Mouse (Mus musculus) limb, embryonic 14.5 days (tissue): ENCODE data around the gene Hba-a1. TPM values are rescaled to one million over a fixed set of nuclear protein-coding genes. Genes with fewer than 3 reads are reported as not detected.
A peak's percentile ranks its signal among the peaks of the same experiment; 100 is the strongest.

Source experiments
- ATAC-seq: fragments of 200-750 bp; cut with Nextera tagmentation; 2 replicates; pipeline ENCODE4 v1.8.0; 2017; ENCODE audit warnings: low read depth, moderate number of reproducible peaks, moderate TSS enrichment; ENCODE audit not compliant: low FRiP score
- DNase-seq: peaks from one replicate; pipeline ENCODE4 v3.0.0-alpha.2; 2015; ENCODE audit warnings: low spot score
- H3K27ac ChIP-seq: fragments of 300-500 bp; sonication (generic); replicated peaks from 2 replicates; pipeline ENCODE4 v1.5.1; 2014; ENCODE audit warnings: low read depth, mild to moderate bottlenecking, low read length, moderate library complexity, mixed read lengths
- H3K27me3 ChIP-seq: fragments of 300-500 bp; sonication (generic); 2 replicates; pipeline ENCODE4 v1.6.1; 2014; ENCODE audit warnings: low read length, mixed read lengths; ENCODE audit not compliant: control insufficient read depth, insufficient read depth
- H3K36me3 ChIP-seq: fragments of 300-500 bp; sonication (generic); 2 replicates; pipeline ENCODE4 v1.6.1; 2014; ENCODE audit warnings: mild to moderate bottlenecking, low read length, moderate library complexity, mixed read lengths; ENCODE audit not compliant: control insufficient read depth, insufficient read depth
- H3K4me1 ChIP-seq: fragments of 300-500 bp; sonication (generic); 2 replicates; pipeline ENCODE4 v1.6.1; 2014; ENCODE audit warnings: antibody characterized with exemption, low read length, mixed read lengths; ENCODE audit not compliant: control insufficient read depth, insufficient read depth
- H3K4me2 ChIP-seq: fragments of 300-500 bp; sonication (generic); replicated peaks from 2 replicates; pipeline ENCODE4 v1.6.1; 2014; ENCODE audit warnings: low read depth, mild to moderate bottlenecking, low read length, moderate library complexity; ENCODE audit not compliant: severe bottlenecking
- H3K4me3 ChIP-seq: fragments of 300-500 bp; sonication (generic); replicated peaks from 2 replicates; pipeline ENCODE4 v1.5.1; 2014; ENCODE audit warnings: low read length
- H3K9ac ChIP-seq: fragments of 300-500 bp; sonication (generic); 2 replicates; pipeline ENCODE4 v1.6.1; 2014; ENCODE audit warnings: mild to moderate bottlenecking, low read depth, low read length, moderate library complexity; ENCODE audit not compliant: severe bottlenecking
- H3K9me3 ChIP-seq: fragments of 300-500 bp; sonication (generic); 2 replicates; pipeline ENCODE4 v1.6.1; 2016; ENCODE audit warnings: low read length; ENCODE audit not compliant: control insufficient read depth
- POLR2A ChIP-seq: fragments of 200-500 bp; IDR thresholded peaks from 2 replicates; pipeline ENCODE4 v1.8.0; 2012; ENCODE audit warnings: inconsistent platforms, mild to moderate bottlenecking, moderate library complexity, borderline replicate concordance; ENCODE audit not compliant: insufficient read depth, insufficient read length; ENCODE audit errors: extremely low read depth
- WGBS: fragments of 180-500 bp; shearing (Covaris S2); extraction: QIAGEN DNeasy Blood & Tissue Kit; methylation state at CpG from one replicate; pipeline ENCODE4 v1.1.7; 2014; 5-methylcytosine and 5-hydroxymethylcytosine counted together
- polyA plus RNA-seq, 2 experiments: library from polyadenylated mRNA; depleted of rRNA in 1 of 2; stranded (reverse) in 1 of 2; unstranded in 1 of 2; fragments of >200 nt; fragmentation: Nextera tagmentation in 1 of 2; extraction: Ambion mirVana in 1 of 2; gene quantifications; 2 replicates each; pipeline versions ENCODE4 v1.2.1 to v1.2.3; 2012 to 2014

Hba-a1 gene
- polyA plus RNA-seq, 2 experiments = 4,119 to 5,793 TPM

DNA sequence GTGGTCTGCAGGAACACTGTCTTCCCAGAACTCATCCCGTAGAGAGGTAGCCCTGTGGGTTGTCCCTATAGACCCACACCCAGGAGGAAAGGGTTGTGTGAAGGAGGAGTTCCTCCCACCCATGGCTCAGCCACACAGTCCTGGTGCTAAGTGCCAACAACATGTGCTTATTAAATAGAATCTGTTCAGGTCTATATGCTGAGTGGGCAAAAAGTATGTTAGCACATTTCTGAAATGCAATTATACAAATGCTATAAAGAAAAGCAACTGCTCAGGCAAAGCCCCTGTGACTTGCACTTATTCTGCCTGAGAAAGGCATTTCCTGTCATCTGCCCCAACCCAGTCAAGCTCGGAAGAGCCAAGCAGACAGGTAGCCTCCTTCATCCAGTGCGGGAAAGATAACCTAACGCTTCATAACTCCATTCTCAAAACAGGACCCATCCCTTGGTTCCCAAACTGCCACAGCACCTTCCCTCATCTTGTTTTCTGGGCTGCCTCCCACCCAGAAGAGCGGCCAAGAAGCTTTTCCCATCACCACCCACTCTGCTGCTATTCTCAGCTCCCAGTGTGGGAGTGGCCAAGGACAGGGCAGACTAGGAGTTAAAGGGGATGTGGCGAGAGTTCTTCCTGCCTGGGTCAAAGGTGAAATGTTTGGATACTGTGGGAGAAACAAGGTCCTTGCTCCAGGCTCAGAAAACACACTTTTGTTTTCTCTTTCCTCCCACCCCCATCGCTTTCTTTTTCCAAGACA lies 39.9 kb upstream of the Hba-a1 start:
- no peak for TF ChIP-seq POLR2A
- Histone ChIP-seq H3K4me3 (no peak overlapping the region), H3K9ac (no peak overlapping the region), H3K9me3 (no peaks in the 10 kb centered on the region), H3K27ac (no peak overlapping the region), H3K4me1 (no peaks in the 10 kb centered on the region), H3K27me3 (no peaks in the 10 kb centered on the region), H3K4me2 (no peak overlapping the region), H3K36me3 (peaks cover 70% of the 10 kb centered on the region)
- DNase-seq = no peak
- 74% methylated on average over 7 of the region's 7 CpGs for WGBS
- no peak for ATAC-seq

DNA sequence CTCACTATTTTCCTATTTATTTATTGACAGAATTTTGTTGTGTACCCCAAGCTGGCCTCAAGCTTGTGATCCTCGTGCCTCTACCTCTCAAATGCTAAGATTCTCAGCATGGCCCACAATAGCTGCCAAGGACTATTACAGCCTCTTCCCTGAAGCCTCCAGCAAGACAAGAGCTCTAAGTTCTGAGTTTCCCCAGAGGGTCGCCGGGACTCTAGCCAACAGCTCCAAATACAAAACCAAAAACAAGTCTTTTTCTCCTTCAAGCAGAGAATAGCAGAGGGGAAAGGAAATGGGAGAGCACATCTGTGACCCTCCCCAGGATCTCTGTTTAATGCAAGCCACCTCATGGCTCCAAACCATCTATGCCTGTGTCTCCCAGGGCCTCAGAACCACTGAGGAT lies 39.2 kb upstream of the Hba-a1 start:
- no peaks in the 10 kb centered on the region for H3K9me3 ChIP-seq
- no peak overlapping the region for H3K4me2 ChIP-seq
- no peaks in the 10 kb centered on the region for H3K27me3 ChIP-seq
- H3K27ac ChIP-seq = 0 out of 2 replicates have a peak overlapping the region, but pooled peaks have one; percentile 28
- no peak for TF ChIP-seq POLR2A
- no peak overlapping the region for H3K4me3 ChIP-seq
- H3K9ac ChIP-seq = no peak overlapping the region
- ATAC-seq (no peak), DNase-seq (no peak)
- 69% methylated on average over 3 of the region's 3 CpGs for WGBS
- peaks cover 70% of the 10 kb centered on the region for H3K36me3 ChIP-seq
- no peaks in the 10 kb centered on the region for H3K4me1 ChIP-seq

DNA sequence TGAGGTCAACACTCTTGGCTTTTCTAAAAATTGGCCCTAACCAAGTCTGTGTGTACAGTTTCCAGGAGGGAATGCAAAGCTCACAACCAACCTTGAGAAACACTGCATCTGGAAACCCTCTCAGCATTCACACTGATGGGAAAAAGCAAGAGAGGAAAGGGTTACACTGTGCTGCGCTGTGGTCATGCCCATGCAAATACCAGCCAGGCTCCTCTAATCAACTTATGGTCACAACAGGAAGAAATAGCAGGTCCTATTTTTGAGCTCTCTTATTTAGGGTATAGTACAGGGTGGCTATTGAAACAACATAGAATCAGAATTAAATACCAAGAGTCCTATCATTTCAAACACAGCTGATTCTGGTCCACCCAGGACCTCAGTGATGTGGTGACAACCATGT lies 38.7 kb upstream of the Hba-a1 start:
- Histone ChIP-seq H3K4me3 (no peak overlapping the region), H3K27ac (no peak overlapping the region), H3K27me3 (no peaks in the 10 kb centered on the region), H3K4me1 (no peaks in the 10 kb centered on the region), H3K9me3 (no peaks in the 10 kb centered on the region), H3K36me3 (peaks cover 75% of the 10 kb centered on the region), H3K4me2 (no peak overlapping the region), H3K9ac (no peak overlapping the region)
- 96% methylated on average over 1 of the region's 1 CpGs for WGBS
- ATAC-seq = no peak
- TF ChIP-seq POLR2A = no peak
- DNase-seq = no peak

DNA sequence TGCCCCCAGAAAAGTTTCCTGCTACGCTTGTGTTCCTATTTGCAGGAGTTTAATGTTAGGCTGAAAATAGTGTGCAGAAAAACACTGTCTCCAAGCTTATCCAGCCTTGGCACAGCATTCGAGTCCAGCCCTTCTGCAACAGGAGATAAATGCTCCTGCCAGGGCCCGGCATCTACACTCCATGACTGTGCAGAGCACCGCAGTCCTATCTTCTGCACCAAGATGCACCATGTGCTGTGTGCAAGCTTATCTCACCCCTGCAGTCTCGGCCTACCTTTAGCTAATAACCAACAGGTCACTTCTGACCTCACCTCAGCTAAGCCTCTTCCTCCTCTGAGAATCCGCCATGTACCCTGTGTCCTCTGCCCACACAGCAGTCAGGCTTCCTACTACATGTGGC lies 37.7 kb upstream of the Hba-a1 start:
- Histone ChIP-seq H3K36me3 (peaks cover 82% of the 10 kb centered on the region), H3K4me3 (no peak overlapping the region), H3K27ac (no peak overlapping the region), H3K9me3 (no peaks in the 10 kb centered on the region), H3K4me1 (no peaks in the 10 kb centered on the region), H3K27me3 (no peaks in the 10 kb centered on the region), H3K4me2 (no peak overlapping the region), H3K9ac (no peak overlapping the region)
- no peak for TF ChIP-seq POLR2A
- no peak for DNase-seq
- ATAC-seq = no peak
- 96% methylated on average over 6 of the region's 6 CpGs for WGBS

DNA sequence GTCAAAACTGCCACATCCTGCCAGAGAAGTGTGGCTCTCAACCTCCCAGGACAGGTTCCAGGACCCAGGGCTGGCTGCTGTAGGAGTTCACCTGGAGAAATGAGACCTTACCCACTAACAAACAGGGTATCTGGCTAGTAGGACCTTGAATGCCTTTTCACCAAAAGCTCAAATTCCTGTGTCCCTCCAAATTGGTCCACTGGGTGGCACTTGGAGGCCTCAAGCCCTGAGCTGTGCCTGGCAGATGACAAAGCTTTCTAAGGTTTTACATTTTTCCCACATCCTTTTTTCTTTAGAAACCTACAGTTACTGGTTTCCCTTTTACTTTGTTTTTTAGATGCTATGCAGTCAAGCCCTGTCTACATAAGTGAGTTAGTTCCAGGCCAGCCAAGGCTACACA lies 36.2 kb upstream of the Hba-a1 start:
- Histone ChIP-seq H3K9ac (no peak overlapping the region), H3K4me3 (no peak overlapping the region), H3K27me3 (no peaks in the 10 kb centered on the region), H3K27ac (no peak overlapping the region), H3K36me3 (peaks cover 71% of the 10 kb centered on the region), H3K9me3 (no peaks in the 10 kb centered on the region), H3K4me2 (no peak overlapping the region), H3K4me1 (no peaks in the 10 kb centered on the region)
- DNase-seq = no peak
- TF ChIP-seq POLR2A = no peak
- ATAC-seq = no peak
